Mouse (Mus musculus) erythroblast, embryonic 14.5 days (primary cell): ENCODE data around the gene Xrcc3. TPM values are rescaled to one million over a fixed set of nuclear protein-coding genes. Genes with fewer than 3 reads are reported as not detected.
A peak's percentile ranks its signal among the peaks of the same experiment; 100 is the strongest.

Experiments used
- H3K27me3 ChIP-seq: 2 replicates; pipeline ENCODE4 v1.6.1; 2012; ENCODE audit warnings: inconsistent platforms; ENCODE audit not compliant: control insufficient read depth
- H3K36me3 ChIP-seq: 2 replicates; pipeline ENCODE4 v1.6.1; 2012; ENCODE audit warnings: mild to moderate bottlenecking, inconsistent platforms; ENCODE audit not compliant: control insufficient read depth
- H3K4me1 ChIP-seq: 2 replicates; pipeline ENCODE4 v1.6.1; 2012; ENCODE audit warnings: inconsistent platforms; ENCODE audit not compliant: control insufficient read depth
- H3K4me3 ChIP-seq: replicated peaks from 2 replicates; pipeline ENCODE3; 2012; ENCODE audit warnings: moderate library complexity, mild to moderate bottlenecking, inconsistent platforms
- H3K9me3 ChIP-seq: 2 replicates; pipeline ENCODE4 v1.6.1; 2012; ENCODE audit warnings: low read length, inconsistent platforms, mixed read lengths; ENCODE audit not compliant: control insufficient read depth
- GATA1 ChIP-seq: IDR thresholded peaks from 2 replicates; pipeline ENCODE4 v1.6.1; 2012; ENCODE audit warnings: low read length, inconsistent platforms, mixed read lengths
- TAL1 ChIP-seq: IDR thresholded peaks from 3 replicates; pipeline ENCODE4 v1.6.1; 2012; ENCODE audit warnings: low read length, inconsistent platforms, mixed read lengths
- polyA plus RNA-seq: library from polyadenylated mRNA; stranded (reverse); fragments of >175 nt; gene quantifications from 2 replicates; pipeline ENCODE4 v1.2.3, GENCODE M21; 2012

Xrcc3 gene
- polyA plus RNA-seq, 1 experiment: 0.85 TPM

GRCm38 (mm10) chr12:111758381-111759175 is 55.1 kb downstream of the Xrcc3 start, which contains the start of gene Klc1:
Klc1 (plus strand) TSS chr12:111758849.
- H3K27me3 ChIP-seq: peaks cover 28% of the 10 kb centered on the region
- H3K4me3 ChIP-seq: peak within 1 kb of the TSS; percentile 74
- H3K36me3 ChIP-seq: peaks cover 18% of the 10 kb centered on the region
- H3K9me3 ChIP-seq: no peaks in the 10 kb centered on the region
- no peak for TF ChIP-seq GATA1
- no peak for TF ChIP-seq TAL1
- H3K4me1 ChIP-seq: peaks cover 61% of the 10 kb centered on the region

GRCm38 (mm10) chr12:111757561-111758325 is 55.9 kb downstream of the Xrcc3 start:
- Histone ChIP-seq H3K27me3 (peaks cover 28% of the 10 kb centered on the region), H3K9me3 (no peaks in the 10 kb centered on the region), H3K4me3 (peak overlapping the region; percentile 74), H3K36me3 (peaks cover 10% of the 10 kb centered on the region), H3K4me1 (peaks cover 53% of the 10 kb centered on the region)
- TF ChIP-seq GATA1: no peak
- no peak for TF ChIP-seq TAL1

- H3K27me3 ChIP-seq: peaks cover 28% of the 10 kb centered on the region
- H3K9me3 ChIP-seq: no peaks in the 10 kb centered on the region
- no peaks in the 10 kb centered on the region for H3K36me3 ChIP-seq
- TF ChIP-seq TAL1 (no peak), GATA1 (no peak)
- H3K4me3 ChIP-seq: no peak overlapping the region
- H3K4me1 ChIP-seq: peaks cover 46% of the 10 kb centered on the region
Measured at GRCm38 (mm10) chr12:111756698-111757082, 57.0 kb downstream of the Xrcc3 start.

GRCm38 (mm10) chr12:111756082-111756697 is 57.5 kb downstream of the Xrcc3 start:
- Histone ChIP-seq H3K4me3 (no peak overlapping the region), H3K9me3 (no peaks in the 10 kb centered on the region), H3K36me3 (no peaks in the 10 kb centered on the region), H3K4me1 (peaks cover 48% of the 10 kb centered on the region), H3K27me3 (peaks cover 28% of the 10 kb centered on the region)
- TF ChIP-seq TAL1 (no peak), GATA1 (no peak)

- no peak overlapping the region for H3K4me3 ChIP-seq
- H3K4me1 ChIP-seq: peaks cover 44% of the 10 kb centered on the region
- TF ChIP-seq GATA1: no peak
- TF ChIP-seq TAL1: no peak
- H3K9me3 ChIP-seq: no peaks in the 10 kb centered on the region
- H3K36me3 ChIP-seq: no peaks in the 10 kb centered on the region
- H3K27me3 ChIP-seq: peaks cover 28% of the 10 kb centered on the region
Measured at GRCm38 (mm10) chr12:111755231-111755630, 58.4 kb downstream of the Xrcc3 start.

GRCm38 (mm10) chr12:111754710-111755109 is 59.0 kb downstream of the Xrcc3 start:
- no peak for TF ChIP-seq TAL1
- no peak for TF ChIP-seq GATA1
- peaks cover 39% of the 10 kb centered on the region for H3K4me1 ChIP-seq
- H3K27me3 ChIP-seq: peaks cover 28% of the 10 kb centered on the region
- no peak overlapping the region for H3K4me3 ChIP-seq
- H3K9me3 ChIP-seq: no peaks in the 10 kb centered on the region
- no peaks in the 10 kb centered on the region for H3K36me3 ChIP-seq

GRCm38 (mm10) chr12:111753347-111753746 is 60.3 kb downstream of the Xrcc3 start:
- no peaks in the 10 kb centered on the region for H3K9me3 ChIP-seq
- TF ChIP-seq GATA1 (no peak), TAL1 (no peak)
- H3K4me3 ChIP-seq: no peak overlapping the region
- peaks cover 27% of the 10 kb centered on the region for H3K4me1 ChIP-seq
- peaks cover 28% of the 10 kb centered on the region for H3K27me3 ChIP-seq
- no peaks in the 10 kb centered on the region for H3K36me3 ChIP-seq

Other genes with a start within 250 kb of the Xrcc3 start
- 2.0 and 2.4 TPM in 2 replicates for gene Mark3, start 239.3 kb downstream of the Xrcc3 start, polyA plus RNA-seq
- gene Ckb, start 141.5 kb downstream of the Xrcc3 start, polyA plus RNA-seq: 0.38 and 0.69 TPM in 2 replicates
- gene Trmt61a, start 135.8 kb downstream of the Xrcc3 start, polyA plus RNA-seq: 0.69 and 0.96 TPM in 2 replicates
- 0.63 and 1.1 TPM in 2 replicates for gene Bag5, start 100.6 kb downstream of the Xrcc3 start, polyA plus RNA-seq
- gene Apopt1, start 100.6 kb downstream of the Xrcc3 start, polyA plus RNA-seq: 7.8 and 8.4 TPM in 2 replicates
- 2.9 and 3.9 TPM in 2 replicates for gene Klc1, start 55.0 kb downstream of the Xrcc3 start, polyA plus RNA-seq
- gene Zfyve21, start 297 bp upstream of the Xrcc3 start, polyA plus RNA-seq: 1.7 TPM in 2 replicates
- gene Ppp1r13b, start 94.2 kb upstream of the Xrcc3 start, polyA plus RNA-seq: 0.79 and 0.81 TPM in 2 replicates
- 3.3 and 4.1 TPM in 2 replicates for gene Atp5mpl, start 153.1 kb upstream of the Xrcc3 start, polyA plus RNA-seq
- not detected in 2 replicates for gene Tdrd9, start 157.7 kb upstream of the Xrcc3 start, polyA plus RNA-seq
- not detected in 2 replicates for gene Rd3l, start 167.4 kb upstream of the Xrcc3 start, polyA plus RNA-seq